Mouse (Mus musculus) megakaryocyte, adult 5-6 weeks (primary cell): ENCODE measurements at regions not wholly inside any gene's neighbourhood (a gene's known extent, or its start where the extent isn't known, plus 50 kb on each side); places are given as distances from the start of the nearest gene placed in this dataset.

ENCODE experiments used
- ATAC-seq: 2 replicates; pipeline ENCODE4 v1.8.0; 2016; ENCODE audit warnings: mild to moderate bottlenecking, inconsistent platforms; ENCODE audit not compliant: poor library complexity, severe bottlenecking

- peak; percentile 70 for ATAC-seq
These were observed 71.8 kb upstream of the Foxo1 start for GRCm38 (mm10) chr3:52196047-52196935.

- ATAC-seq = no peak
These were observed 71.2 kb upstream of the Foxo1 start for GRCm38 (mm10) chr3:52196936-52197246.

- peak; percentile 69 for ATAC-seq
These were observed 70.0 kb upstream of the Foxo1 start for GRCm38 (mm10) chr3:52197982-52198750.

- peak; percentile 39 for ATAC-seq
These were observed 69.1 kb upstream of the Foxo1 start for GRCm38 (mm10) chr3:52198751-52199738.

- no peak for ATAC-seq
These were observed 68.0 kb upstream of the Foxo1 start for GRCm38 (mm10) chr3:52200106-52200505.

GRCm38 (mm10) chr3:52210556-52211302, 57.4 kb upstream of the Foxo1 start:
- ATAC-seq = no peak

GRCm38 (mm10) chr3:52211303-52211695, 56.8 kb upstream of the Foxo1 start:
- ATAC-seq = no peak

GRCm38 (mm10) chr3:52214114-52214513, 54.0 kb upstream of the Foxo1 start:
- no peak for ATAC-seq

- no peak for ATAC-seq
These were observed 53.1 kb upstream of the Foxo1 start for GRCm38 (mm10) chr3:52215083-52215482.
